Mouse (Mus musculus) heart, postnatal 0 days (tissue): ENCODE measurements around the gene Hmox2. TPM values are rescaled to one million over a fixed set of nuclear protein-coding genes. Genes with fewer than 3 reads are reported as not detected.

Source experiments
- ATAC-seq: fragments of 200-750 bp; cut with Nextera tagmentation; 2 replicates; pipeline ENCODE4 v1.8.0; 2017; ENCODE audit warnings: low read depth, moderate number of reproducible peaks, moderate library complexity; ENCODE audit not compliant: insufficient read depth
- DNase-seq: peaks from one replicate; pipeline ENCODE4 v3.0.0-alpha.2; 2016; ENCODE audit warnings: low spot score
- H3K27ac ChIP-seq: fragments of 300-500 bp; sonication (generic); 2 replicates; pipeline ENCODE4 v1.5.1; 2014; ENCODE audit warnings: low read depth, mild to moderate bottlenecking
- H3K27me3 ChIP-seq: fragments of 300-500 bp; sonication (generic); 2 replicates; pipeline ENCODE4 v1.6.1; 2014; ENCODE audit warnings: low read length, mixed read lengths; ENCODE audit not compliant: control insufficient read depth, insufficient read depth
- H3K36me3 ChIP-seq: fragments of 300-500 bp; sonication (generic); replicated peaks from 2 replicates; pipeline ENCODE4 v1.6.1; 2014; ENCODE audit warnings: low read length, mixed read lengths; ENCODE audit not compliant: control insufficient read depth, insufficient read depth
- H3K4me1 ChIP-seq: fragments of 300-500 bp; sonication (generic); 2 replicates; pipeline ENCODE4 v1.6.1; 2014; ENCODE audit warnings: antibody characterized with exemption; ENCODE audit not compliant: control insufficient read depth, insufficient read depth
- H3K4me2 ChIP-seq: fragments of 300-500 bp; sonication (generic); 2 replicates; pipeline ENCODE4 v1.6.1; 2014; ENCODE audit warnings: low read depth, mild to moderate bottlenecking, low read length, moderate library complexity
- H3K4me3 ChIP-seq: fragments of 300-500 bp; sonication (generic); 2 replicates; pipeline ENCODE4 v1.5.1; 2014; ENCODE audit warnings: low read depth, low read length
- H3K9ac ChIP-seq: fragments of 300-500 bp; sonication (generic); replicated peaks from 2 replicates; pipeline ENCODE4 v1.6.1; 2014; ENCODE audit warnings: low read depth, low read length, mixed read lengths
- H3K9me3 ChIP-seq: fragments of 300-500 bp; sonication (generic); replicated peaks from 2 replicates; pipeline ENCODE4 v1.6.1; 2016; ENCODE audit warnings: low read length; ENCODE audit not compliant: control insufficient read depth
- CTCF ChIP-seq: IDR thresholded peaks from 2 replicates; pipeline ENCODE4 v1.5.1; 2016; ENCODE audit warnings: antibody characterized with exemption, control low read depth, low read depth
- EP300 ChIP-seq: IDR thresholded peaks from 2 replicates; pipeline ENCODE4 v1.6.1; 2016; ENCODE audit warnings: antibody characterized with exemption, low read depth
- WGBS: fragments of 180-500 bp; shearing (Covaris S2); extraction: QIAGEN DNeasy Blood & Tissue Kit; methylation state at CpG from one replicate; pipeline ENCODE4 v1.1.7; 2014; 5-methylcytosine and 5-hydroxymethylcytosine counted together
- polyA plus RNA-seq: library from polyadenylated mRNA; unstranded; fragments of >200 nt; fragmentation: Nextera tagmentation; extraction: Ambion mirVana; gene quantifications from 2 replicates; pipeline ENCODE4 v1.2.1, GENCODE M21; 2015
- total RNA-seq: library from RNA; depleted of rRNA; stranded (reverse); fragments of >200 nt; gene quantifications from 2 replicates; pipeline ENCODE4 v1.2.3, GENCODE M21; 2014; ENCODE audit warnings: low replicate concordance

The Hmox2 gene
- total and polyA plus RNA-seq, 2 experiments from 2014 or later: 56.8 to 87.0 TPM

DNA sequence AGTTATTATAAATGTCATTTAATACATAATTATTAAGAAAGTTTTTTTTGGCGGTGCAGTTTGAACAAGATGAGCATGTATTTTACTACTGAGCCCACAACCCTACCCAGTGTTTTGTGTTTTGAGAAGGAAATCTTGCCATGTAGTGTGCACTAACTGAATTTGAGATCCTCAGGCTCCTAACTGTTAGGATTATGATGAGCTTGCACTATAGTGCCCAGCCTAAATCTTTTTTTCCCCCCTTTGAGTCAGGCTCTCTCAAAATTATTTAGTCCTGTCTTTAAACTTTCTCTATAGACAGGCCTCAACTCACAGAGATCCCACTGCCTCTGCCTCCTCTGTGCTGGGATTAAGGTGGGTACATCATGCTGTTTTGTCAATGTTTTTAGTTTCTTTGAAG, 1.4 kb downstream of the Hmox2 start:
- no peak for ATAC-seq
- TF ChIP-seq EP300: no peak
- TF ChIP-seq CTCF: no peak
- H3K36me3 ChIP-seq: no peaks in the 10 kb centered on the region
- 89% methylated on average over 1 of the region's 1 CpGs for WGBS
- H3K27ac ChIP-seq: peak overlapping the region; percentile 51
- H3K9me3 ChIP-seq: no peaks in the 10 kb centered on the region
- peak overlapping the region; percentile 88; the same call in 1 of the 2 replicates for H3K9ac ChIP-seq
- no peaks in the 10 kb centered on the region for H3K27me3 ChIP-seq
- no peak for DNase-seq
- H3K4me3 ChIP-seq: peak overlapping the region; percentile 88
- H3K4me1 ChIP-seq: peaks cover 11% of the 10 kb centered on the region
- peak overlapping the region; percentile 61 for H3K4me2 ChIP-seq

DNA sequence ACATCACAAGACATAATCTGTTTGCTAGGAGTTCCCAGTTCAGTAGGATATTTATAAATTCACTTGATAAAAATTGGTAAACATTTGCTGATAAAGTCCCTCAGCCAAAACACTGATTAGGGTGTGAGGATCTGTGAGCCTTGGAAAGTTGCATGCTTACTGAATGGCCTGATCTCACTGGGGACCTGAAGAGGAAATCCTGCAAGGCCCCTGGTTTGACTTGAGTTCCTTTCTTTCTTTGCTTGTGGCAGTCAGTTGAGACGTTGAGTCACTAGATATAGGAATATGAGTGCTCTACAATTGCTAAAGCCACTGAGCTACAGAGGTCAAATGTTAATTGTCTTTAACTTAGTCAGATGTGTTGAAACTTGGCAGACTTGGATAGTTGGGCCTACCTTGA, 1.8 kb downstream of the Hmox2 start:
- TF ChIP-seq EP300 (no peak), CTCF (no peak)
- Histone ChIP-seq H3K27ac (peak overlapping the region; percentile 51; the same call in 1 of the 2 replicates), H3K4me3 (no peak overlapping the region), H3K4me2 (peak overlapping the region; percentile 61; the same call in 1 of the 2 replicates), H3K9ac (no peak overlapping the region), H3K36me3 (no peaks in the 10 kb centered on the region), H3K27me3 (no peaks in the 10 kb centered on the region), H3K9me3 (no peaks in the 10 kb centered on the region), H3K4me1 (peaks cover 11% of the 10 kb centered on the region)
- 19% methylated on average over 1 of the region's 1 CpGs for WGBS
- DNase-seq (peak; percentile 24), ATAC-seq (no peak)

DNA sequence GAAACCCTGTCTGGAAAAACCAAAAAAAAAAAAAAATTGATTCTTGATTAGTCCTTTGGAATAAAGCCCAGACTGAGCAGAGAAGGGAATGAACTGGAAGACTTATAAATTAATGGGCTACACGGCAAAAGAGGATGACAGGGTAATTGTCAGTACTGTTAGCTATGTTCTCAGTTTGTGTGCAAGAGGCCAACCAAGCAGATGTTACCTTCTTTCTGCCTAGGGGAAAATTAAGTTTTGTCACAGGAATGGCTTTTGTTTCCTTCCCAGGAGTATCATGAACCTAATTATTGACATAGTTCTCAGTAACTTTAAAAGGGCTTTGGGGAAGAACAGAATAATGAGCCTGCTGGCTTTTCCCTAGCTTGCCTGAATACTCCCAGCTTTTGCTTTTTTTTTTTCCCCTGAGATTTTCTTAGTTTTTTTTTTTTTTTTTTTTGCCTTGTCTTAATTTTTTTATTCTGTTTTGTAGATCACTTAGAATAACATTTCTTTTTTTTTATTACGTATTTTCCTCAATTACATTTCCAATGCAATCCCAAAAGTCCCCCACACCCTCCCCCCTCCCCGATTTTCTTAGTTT, 4.7 kb downstream of the Hmox2 start:
- Histone ChIP-seq H3K4me2 (no peak overlapping the region), H3K27me3 (no peaks in the 10 kb centered on the region), H3K36me3 (no peaks in the 10 kb centered on the region), H3K9ac (no peak overlapping the region), H3K4me1 (peaks cover 11% of the 10 kb centered on the region), H3K4me3 (no peak overlapping the region), H3K27ac (no peak overlapping the region), H3K9me3 (no peaks in the 10 kb centered on the region)
- DNase-seq (no peak), ATAC-seq (no peak)
- no peak for TF ChIP-seq CTCF
- no peak for TF ChIP-seq EP300
- 65% methylated on average over 3 of the region's 3 CpGs for WGBS

DNA sequence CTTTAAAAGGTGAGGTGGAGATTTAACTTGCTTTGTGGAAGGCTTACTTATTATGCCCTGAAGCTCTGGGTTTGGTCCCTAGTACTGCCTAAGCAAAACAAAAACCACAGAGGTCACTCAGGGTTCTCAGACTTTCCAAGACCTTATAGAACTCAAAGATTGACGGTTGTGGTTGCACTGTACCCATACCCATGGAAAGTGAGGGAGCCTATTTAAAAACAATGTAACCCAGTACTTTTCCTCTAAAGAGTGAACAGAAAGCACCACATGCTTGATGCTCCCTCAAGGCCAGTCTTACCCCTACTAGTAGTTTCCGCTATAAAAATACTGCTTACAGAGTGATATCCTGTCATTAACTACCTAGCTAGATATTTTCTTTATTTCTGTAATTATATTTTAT, 10.1 kb downstream of the Hmox2 start:
- Histone ChIP-seq H3K27me3 (no peaks in the 10 kb centered on the region), H3K36me3 (no peaks in the 10 kb centered on the region), H3K27ac (no peak overlapping the region), H3K4me1 (no peaks in the 10 kb centered on the region), H3K9me3 (no peaks in the 10 kb centered on the region), H3K9ac (no peak overlapping the region), H3K4me2 (no peak overlapping the region), H3K4me3 (no peak overlapping the region)
- TF ChIP-seq EP300 (no peak), CTCF (no peak)
- WGBS: 85% methylated on average over 2 of the region's 2 CpGs
- no peak for ATAC-seq
- DNase-seq: no peak

DNA sequence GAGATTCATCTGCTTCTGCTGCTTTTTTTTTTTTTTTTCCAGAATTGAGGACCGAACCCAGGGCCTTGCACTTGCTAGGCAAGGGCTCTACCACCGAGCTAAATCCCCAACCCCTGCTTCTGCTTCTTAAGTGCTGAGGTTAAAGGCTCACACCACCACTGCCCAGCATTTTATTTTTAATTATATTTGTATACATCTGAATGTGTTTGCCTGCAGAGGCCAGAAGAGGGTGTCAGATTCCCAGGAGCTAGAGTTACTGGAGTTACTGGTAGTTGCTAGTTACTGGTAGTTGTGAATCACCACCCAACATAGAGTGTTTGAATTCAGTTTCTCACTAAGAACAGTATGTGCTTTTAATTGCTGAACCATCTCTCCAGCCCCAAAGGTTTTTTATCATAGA, 13.8 kb downstream of the Hmox2 start:
- Histone ChIP-seq H3K4me3 (no peak overlapping the region), H3K9me3 (no peaks in the 10 kb centered on the region), H3K9ac (no peak overlapping the region), H3K27me3 (no peaks in the 10 kb centered on the region), H3K4me1 (no peaks in the 10 kb centered on the region), H3K4me2 (no peak overlapping the region), H3K27ac (no peak overlapping the region), H3K36me3 (no peaks in the 10 kb centered on the region)
- ATAC-seq (no peak), DNase-seq (no peak)
- 86% methylated on average over 2 of the region's 2 CpGs for WGBS
- TF ChIP-seq CTCF: no peak
- TF ChIP-seq EP300: no peak

DNA sequence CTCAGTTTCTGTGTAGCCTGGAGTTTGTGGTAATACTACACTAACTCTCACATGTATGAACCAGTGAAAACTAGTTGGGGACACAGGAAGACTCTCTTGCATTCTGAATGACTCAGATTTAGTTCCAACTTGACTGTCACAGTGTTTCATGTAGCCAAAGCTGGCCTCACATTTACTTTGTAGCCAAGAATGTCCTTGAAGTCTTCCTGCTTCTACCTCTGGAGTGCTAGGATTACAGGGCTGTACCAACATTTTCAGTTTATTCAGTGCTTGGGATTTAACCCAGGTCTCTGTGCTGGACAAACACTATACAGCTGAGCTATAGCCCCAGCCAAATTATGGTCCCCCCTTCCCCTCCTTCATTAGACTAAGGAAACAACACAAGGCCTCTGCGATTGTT, 16.0 kb downstream of the Hmox2 start:
- ATAC-seq (no peak), DNase-seq (no peak)
- no peak overlapping the region for H3K4me2 ChIP-seq
- 100% methylated on average over 1 of the region's 1 CpGs for WGBS
- H3K9me3 ChIP-seq: no peaks in the 10 kb centered on the region
- H3K4me3 ChIP-seq: no peak overlapping the region
- H3K4me1 ChIP-seq: no peaks in the 10 kb centered on the region
- H3K36me3 ChIP-seq: no peaks in the 10 kb centered on the region
- H3K27ac ChIP-seq: no peak overlapping the region
- H3K9ac ChIP-seq: no peak overlapping the region
- TF ChIP-seq CTCF (no peak), EP300 (no peak)
- H3K27me3 ChIP-seq: no peaks in the 10 kb centered on the region
